Mouse (Mus musculus): ENCODE measurements around the gene Gm20388. TPM values are rescaled to one million over a fixed set of nuclear protein-coding genes. Genes with fewer than 3 reads are reported as not detected.

Gm20388 gene
- polyA plus RNA-seq, 1 experiment from 2014 or later = 7.4 TPM

DNA sequence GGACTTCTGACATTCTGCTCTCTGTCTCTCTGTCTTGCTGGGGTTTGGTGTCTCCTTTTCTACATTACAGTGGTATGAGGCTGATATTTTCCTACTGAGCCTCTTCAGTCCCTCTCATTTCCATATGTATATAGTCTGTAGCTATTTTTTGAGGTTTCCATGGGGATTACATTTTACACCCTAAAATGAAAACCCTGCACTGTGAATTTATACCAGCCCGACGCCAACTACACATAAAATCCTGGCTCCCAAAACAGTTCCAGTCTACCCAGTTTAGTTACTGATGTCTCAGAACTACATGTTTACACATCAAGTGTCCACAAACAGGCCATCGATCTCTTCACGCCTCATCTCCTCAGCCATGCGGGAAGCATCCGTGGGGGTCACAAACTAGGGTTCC lies 3816.1 kb downstream of the Gm20388 start:
- peaks cover 3% of the 10 kb centered on the region; the same call in 1 of the 2 replicates for H3K27me3 ChIP-seq
- H3K9me3 ChIP-seq (replicated peaks) = no peaks in the 10 kb centered on the region
- H3K27ac ChIP-seq = no peak overlapping the region
- WGBS = 72% methylated on average over 6 of the region's 6 CpGs
- no peak overlapping the region for H3K4me2 ChIP-seq
- no peaks in the 10 kb centered on the region for H3K36me3 ChIP-seq
- ATAC-seq (replicated peaks; ENCODE audit: low FRiP score) = no peak
- H3K4me3 ChIP-seq (replicated peaks) = no peak overlapping the region
- H3K9ac ChIP-seq = no peak overlapping the region
- peaks cover 27% of the 10 kb centered on the region for H3K4me1 ChIP-seq

- peak; percentile 93 for ATAC-seq (replicated peaks; ENCODE audit: low FRiP score)
- H3K36me3 ChIP-seq = no peaks in the 10 kb centered on the region
- peak overlapping the region; percentile 47 for H3K4me2 ChIP-seq
- whole genome bisulfite sequencing = 16% methylated on average over 20 of the region's 20 CpGs
- H3K27me3 ChIP-seq = peaks cover 3% of the 10 kb centered on the region; the same call in 1 of the 2 replicates
- no peaks in the 10 kb centered on the region for H3K9me3 ChIP-seq (replicated peaks)
- peaks cover 30% of the 10 kb centered on the region for H3K4me1 ChIP-seq
- no peak overlapping the region for H3K9ac ChIP-seq
- H3K27ac ChIP-seq = peak overlapping the region; percentile 75
- peak overlapping the region; percentile 10; the same call in 1 of the 2 replicates for H3K4me3 ChIP-seq (replicated peaks)
Measured at GRCm38 (mm10) chr8:123729055-123729785, 3818.6 kb downstream of the Gm20388 start.

- peak overlapping the region; percentile 47 for H3K4me2 ChIP-seq
- no peaks in the 10 kb centered on the region for H3K36me3 ChIP-seq
- no peaks in the 10 kb centered on the region for H3K9me3 ChIP-seq (replicated peaks)
- H3K4me1 ChIP-seq = peaks cover 30% of the 10 kb centered on the region
- no peak overlapping the region for H3K4me3 ChIP-seq (replicated peaks)
- H3K27me3 ChIP-seq = peaks cover 3% of the 10 kb centered on the region; the same call in 1 of the 2 replicates
- H3K27ac ChIP-seq = peak overlapping the region; percentile 75
- ATAC-seq (replicated peaks; ENCODE audit: low FRiP score) = no peak
- no peak overlapping the region for H3K9ac ChIP-seq
- WGBS = 37% methylated on average over 13 of the region's 13 CpGs
Measured at GRCm38 (mm10) chr8:123729786-123730411, 3819.3 kb downstream of the Gm20388 start.

- Histone ChIP-seq H3K4me1 (peaks cover 35% of the 10 kb centered on the region), H3K27me3 (peaks cover 3% of the 10 kb centered on the region; the same call in 1 of the 2 replicates), H3K27ac (peak overlapping the region; percentile 34; the same call in 1 of the 2 replicates), H3K4me2 (0 out of 2 replicates have a peak overlapping the region, but pooled peaks have one; percentile 2), H3K9ac (no peak overlapping the region), H3K9me3 (replicated peaks) (no peaks in the 10 kb centered on the region), H3K4me3 (replicated peaks) (no peak overlapping the region), H3K36me3 (no peaks in the 10 kb centered on the region)
- ATAC-seq (replicated peaks; ENCODE audit: low FRiP score) = no peak
- WGBS = 23% methylated on average over 4 of the region's 4 CpGs
Measured at GRCm38 (mm10) chr8:123732332-123732731, 3821.7 kb downstream of the Gm20388 start.

GRCm38 (mm10) chr8:123734486-123734885 lies 3823.8 kb downstream of the Gm20388 start:
- Histone ChIP-seq H3K9ac (no peak overlapping the region), H3K27ac (no peak overlapping the region), H3K4me2 (no peak overlapping the region), H3K4me3 (replicated peaks) (no peak overlapping the region), H3K4me1 (peaks cover 30% of the 10 kb centered on the region), H3K36me3 (no peaks in the 10 kb centered on the region), H3K27me3 (peaks cover 3% of the 10 kb centered on the region; the same call in 1 of the 2 replicates), H3K9me3 (replicated peaks) (no peaks in the 10 kb centered on the region)
- WGBS = 78% methylated on average over 8 of the region's 8 CpGs
- ATAC-seq (replicated peaks; ENCODE audit: low FRiP score) = no peak

DNA sequence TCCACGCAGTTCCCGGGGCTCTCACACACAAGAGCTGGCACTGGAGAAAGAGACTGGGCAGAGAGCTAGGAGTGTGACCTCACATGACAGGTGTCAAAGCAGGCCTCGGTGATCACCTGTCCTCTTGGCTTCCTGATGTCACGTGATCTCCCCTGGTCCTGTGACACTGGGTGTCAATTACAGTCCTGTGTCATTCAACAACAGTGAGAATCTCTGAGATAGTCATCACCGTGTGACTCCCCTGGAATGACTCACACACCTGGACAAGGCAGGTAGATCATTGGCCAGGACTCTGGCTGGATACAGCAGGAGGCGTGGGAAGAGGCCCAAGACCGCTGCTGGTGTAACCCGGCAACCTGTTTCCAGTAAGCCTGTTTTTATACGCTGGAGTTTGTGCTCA lies 3826.3 kb downstream of the Gm20388 start:
- ATAC-seq (replicated peaks; ENCODE audit: low FRiP score) = no peak; the same call in 1 of the 2 replicates
- no peak overlapping the region for H3K4me2 ChIP-seq
- H3K36me3 ChIP-seq = no peaks in the 10 kb centered on the region
- H3K9ac ChIP-seq = no peak overlapping the region
- no peaks in the 10 kb centered on the region for H3K9me3 ChIP-seq (replicated peaks)
- H3K4me3 ChIP-seq (replicated peaks) = no peak overlapping the region
- H3K27me3 ChIP-seq = no peaks in the 10 kb centered on the region
- 54% methylated on average over 9 of the region's 9 CpGs for WGBS
- peaks cover 17% of the 10 kb centered on the region for H3K4me1 ChIP-seq
- H3K27ac ChIP-seq = no peak overlapping the region

GRCm38 (mm10) chr8:123740263-123740662 lies 3829.6 kb downstream of the Gm20388 start:
- WGBS = 47% methylated on average over 4 of the region's 4 CpGs
- H3K27ac ChIP-seq = no peak overlapping the region

GRCm38 (mm10) chr8:123741232-123741631 lies 3830.6 kb downstream of the Gm20388 start:
- H3K4me2 ChIP-seq = no peak overlapping the region
- no peak overlapping the region for H3K4me3 ChIP-seq (replicated peaks)
- no peak overlapping the region for H3K9ac ChIP-seq
- H3K27ac ChIP-seq = no peak overlapping the region
- 0 out of 2 replicates have a peak, but pooled peaks cover 10% of the 10 kb centered on the region for H3K27me3 ChIP-seq
- no peak for ATAC-seq (replicated peaks; ENCODE audit: low FRiP score)
- H3K4me1 ChIP-seq = peaks cover 11% of the 10 kb centered on the region
- no peaks in the 10 kb centered on the region for H3K36me3 ChIP-seq
- H3K9me3 ChIP-seq (replicated peaks) = no peaks in the 10 kb centered on the region
- WGBS = 68% methylated on average over 9 of the region's 9 CpGs

More at GRCm38 (mm10) chr8:123740263-123740662, 3829.6 kb downstream of the Gm20388 start:
- Histone ChIP-seq H3K4me3 (replicated peaks) (no peak overlapping the region), H3K9ac (no peak overlapping the region), H3K27me3 (0 out of 2 replicates have a peak, but pooled peaks cover 10% of the 10 kb centered on the region), H3K9me3 (replicated peaks) (no peaks in the 10 kb centered on the region), H3K36me3 (no peaks in the 10 kb centered on the region), H3K4me1 (peaks cover 11% of the 10 kb centered on the region), H3K4me2 (no peak overlapping the region)
- ATAC-seq (replicated peaks; ENCODE audit: low FRiP score) = no peak

DNA sequence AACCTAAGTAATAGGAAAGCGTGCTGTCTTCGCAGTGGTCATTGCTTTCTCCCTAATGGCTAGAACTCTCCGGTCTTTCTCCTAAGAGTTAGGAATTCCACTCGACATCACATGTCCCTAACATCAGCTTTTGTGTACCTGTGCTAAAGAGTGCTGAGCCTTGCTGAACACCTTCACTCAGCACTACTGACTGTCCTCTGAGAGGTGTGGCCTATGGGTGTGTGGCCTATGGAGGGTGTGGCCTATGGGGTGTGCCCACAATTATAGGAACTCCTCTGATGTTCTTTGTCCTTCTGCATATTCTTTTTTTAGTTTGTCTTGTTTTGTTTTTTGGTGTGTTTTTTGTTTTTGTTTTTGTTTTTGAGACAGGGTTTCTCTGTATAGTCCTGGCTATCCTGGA lies 3835.8 kb downstream of the Gm20388 start:
- Histone ChIP-seq H3K4me2 (no peak overlapping the region), H3K4me3 (replicated peaks) (no peak overlapping the region), H3K27me3 (0 out of 2 replicates have a peak, but pooled peaks cover 10% of the 10 kb centered on the region), H3K4me1 (0 out of 2 replicates have a peak, but pooled peaks cover 6% of the 10 kb centered on the region), H3K9ac (no peak overlapping the region), H3K9me3 (replicated peaks) (no peaks in the 10 kb centered on the region), H3K27ac (no peak overlapping the region), H3K36me3 (no peaks in the 10 kb centered on the region)
- ATAC-seq (replicated peaks; ENCODE audit: low FRiP score) = no peak
- WGBS = 90% methylated on average over 4 of the region's 4 CpGs

- no peak for ATAC-seq (replicated peaks; ENCODE audit: low FRiP score)
- Histone ChIP-seq H3K4me2 (no peak overlapping the region), H3K4me1 (peaks cover 12% of the 10 kb centered on the region; the same call in 1 of the 2 replicates), H3K36me3 (no peaks in the 10 kb centered on the region), H3K9me3 (replicated peaks) (no peaks in the 10 kb centered on the region), H3K27ac (no peak overlapping the region), H3K27me3 (0 out of 2 replicates have a peak, but pooled peaks cover 6% of the 10 kb centered on the region), H3K9ac (no peak overlapping the region), H3K4me3 (replicated peaks) (no peak overlapping the region)
- WGBS = 36% methylated on average over 5 of the region's 5 CpGs
Measured at GRCm38 (mm10) chr8:123747772-123748171, 3837.1 kb downstream of the Gm20388 start.

DNA sequence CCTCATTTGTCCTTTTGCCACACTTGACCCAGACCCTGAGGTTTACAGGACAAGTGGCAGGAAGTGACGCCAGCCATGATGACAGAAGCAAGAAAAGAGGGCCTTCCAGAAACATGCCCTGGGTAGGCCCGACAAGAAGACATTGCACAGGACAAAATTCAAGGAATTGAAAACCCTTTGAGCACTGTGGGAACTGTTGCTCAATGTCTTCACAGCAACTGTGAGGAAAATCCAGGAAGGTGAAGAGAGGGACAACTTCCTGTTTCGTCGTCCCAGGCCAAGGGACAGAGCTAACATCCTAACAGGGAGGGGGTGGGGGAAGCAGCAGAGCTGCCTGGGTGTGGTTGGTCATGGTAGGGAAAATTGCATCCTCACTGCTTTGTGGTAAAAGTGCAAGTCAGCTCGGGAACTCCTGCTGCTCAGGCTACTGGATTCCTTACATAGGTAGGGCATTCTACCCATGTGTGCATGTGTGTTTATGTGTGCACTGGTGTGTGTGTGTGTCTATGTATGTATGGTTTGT lies 3839.6 kb downstream of the Gm20388 start:
- Histone ChIP-seq H3K4me2 (no peak overlapping the region), H3K27me3 (no peaks in the 10 kb centered on the region), H3K9me3 (replicated peaks) (no peaks in the 10 kb centered on the region), H3K36me3 (no peaks in the 10 kb centered on the region), H3K27ac (no peak overlapping the region), H3K9ac (no peak overlapping the region), H3K4me1 (peaks cover 27% of the 10 kb centered on the region), H3K4me3 (replicated peaks) (no peak overlapping the region)
- ATAC-seq (replicated peaks; ENCODE audit: low FRiP score) = no peak
- WGBS = 62% methylated on average over 5 of the region's 5 CpGs
